Mouse (Mus musculus) intestine, postnatal 0 days (tissue): Measurements from ENCODE around the gene 1700029P11Rik. TPM values are rescaled to one million over a fixed set of nuclear protein-coding genes. Genes with fewer than 3 reads are reported as not detected.

Source experiments
- ATAC-seq: fragments of 200-750 bp; cut with Nextera tagmentation; 2 replicates; pipeline ENCODE4 v1.8.0; 2017; ENCODE audit warnings: mild to moderate bottlenecking, moderate TSS enrichment, moderate library complexity
- H3K27ac ChIP-seq: fragments of 300-500 bp; sonication (generic); 2 replicates; pipeline ENCODE4 v1.5.1; 2014; ENCODE audit warnings: mild to moderate bottlenecking, low read depth, low read length, moderate library complexity
- H3K27me3 ChIP-seq: fragments of 300-500 bp; sonication (generic); replicated peaks from 2 replicates; pipeline ENCODE4 v1.6.1; 2014; ENCODE audit warnings: low read length, mixed read lengths; ENCODE audit not compliant: control insufficient read depth, insufficient read depth
- H3K36me3 ChIP-seq: fragments of 300-500 bp; sonication (generic); 2 replicates; pipeline ENCODE4 v1.6.1; 2014; ENCODE audit warnings: mild to moderate bottlenecking, moderate library complexity; ENCODE audit not compliant: control insufficient read depth, insufficient read depth
- H3K4me1 ChIP-seq: fragments of 300-500 bp; sonication (generic); replicated peaks from 2 replicates; pipeline ENCODE4 v1.6.1; 2014; ENCODE audit warnings: antibody characterized with exemption, low read length, mixed read lengths; ENCODE audit not compliant: control insufficient read depth, insufficient read depth
- H3K4me2 ChIP-seq: fragments of 300-500 bp; sonication (generic); replicated peaks from 2 replicates; pipeline ENCODE4 v1.6.1; 2014; ENCODE audit warnings: low read depth, mild to moderate bottlenecking, moderate library complexity
- H3K4me3 ChIP-seq: fragments of 300-500 bp; sonication (generic); 2 replicates; pipeline ENCODE4 v1.5.1; 2014; ENCODE audit warnings: low read depth, low read length
- H3K9ac ChIP-seq: fragments of 300-500 bp; sonication (generic); 2 replicates; pipeline ENCODE4 v1.6.1; 2014; ENCODE audit warnings: mild to moderate bottlenecking, low read depth, low read length
- H3K9me3 ChIP-seq: fragments of 300-500 bp; sonication (generic); 2 replicates; pipeline ENCODE4 v1.6.1; 2016; ENCODE audit warnings: mixed run types; ENCODE audit not compliant: control insufficient read depth
- CTCF ChIP-seq: sonication (generic); IDR thresholded peaks from 2 replicates; pipeline ENCODE4 v1.5.1; 2016; ENCODE audit warnings: low read depth, mild to moderate bottlenecking, control low read depth, antibody characterized with exemption, moderate library complexity
- WGBS: fragments of 180-500 bp; shearing (Covaris S2); extraction: QIAGEN DNeasy Blood & Tissue Kit; methylation state at CpG from one replicate; pipeline ENCODE4 v1.1.7; 2014; 5-methylcytosine and 5-hydroxymethylcytosine counted together
- polyA plus RNA-seq: library from polyadenylated mRNA; unstranded; fragments of >200 nt; fragmentation: Nextera tagmentation; extraction: Ambion mirVana; gene quantifications from 2 replicates; pipeline ENCODE4 v1.2.1, GENCODE M21; 2015

Gene 1700029P11Rik
- polyA plus RNA-seq, 1 experiment from 2014 or later = not detected

- no peak overlapping the region for H3K4me2 ChIP-seq
- H3K9me3 ChIP-seq = no peaks in the 10 kb centered on the region
- no peaks in the 10 kb centered on the region for H3K4me1 ChIP-seq
- no peak for ATAC-seq
- 82% methylated on average over 6 of the region's 6 CpGs for WGBS
- no peaks in the 10 kb centered on the region for H3K36me3 ChIP-seq
- no peaks in the 10 kb centered on the region for H3K27me3 ChIP-seq
- H3K9ac ChIP-seq = no peak overlapping the region
- TF ChIP-seq CTCF = no peak
- no peak overlapping the region for H3K4me3 ChIP-seq
- H3K27ac ChIP-seq = no peak overlapping the region
Observed at GRCm38 (mm10) chr15:82011947-82012346, 31.6 kb downstream of the 1700029P11Rik start.

- H3K36me3 ChIP-seq = no peaks in the 10 kb centered on the region
- WGBS = 19% methylated on average over 9 of the region's 9 CpGs
- H3K9ac ChIP-seq = peak overlapping the region; percentile 76; the same call in 1 of the 2 replicates
- H3K4me2 ChIP-seq = peak overlapping the region; percentile 96
- H3K27ac ChIP-seq = no peak overlapping the region
- no peak for TF ChIP-seq CTCF
- no peaks in the 10 kb centered on the region for H3K4me1 ChIP-seq
- no peaks in the 10 kb centered on the region for H3K27me3 ChIP-seq
- H3K4me3 ChIP-seq = peak overlapping the region; percentile 89
- no peak for ATAC-seq
- H3K9me3 ChIP-seq = no peaks in the 10 kb centered on the region
Observed at GRCm38 (mm10) chr15:82014745-82015391, 34.5 kb downstream of the 1700029P11Rik start.

- Histone ChIP-seq H3K4me1 (no peaks in the 10 kb centered on the region), H3K27ac (peak overlapping the region; percentile 72), H3K4me3 (peak overlapping the region; percentile 89), H3K4me2 (peak overlapping the region; percentile 96), H3K9ac (peak overlapping the region; percentile 76), H3K27me3 (no peaks in the 10 kb centered on the region), H3K36me3 (no peaks in the 10 kb centered on the region), H3K9me3 (no peaks in the 10 kb centered on the region)
- no peak for ATAC-seq
- WGBS = 0% methylated on average over 39 of the region's 39 CpGs
- TF ChIP-seq CTCF = peak; percentile 32
Observed at GRCm38 (mm10) chr15:82015392-82016100, 35.2 kb downstream of the 1700029P11Rik start.

GRCm38 (mm10) chr15:82016101-82016808, 35.9 kb downstream of the 1700029P11Rik start:
- peak overlapping the region; percentile 76 for H3K9ac ChIP-seq
- peak overlapping the region; percentile 72 for H3K27ac ChIP-seq
- no peaks in the 10 kb centered on the region for H3K4me1 ChIP-seq
- H3K36me3 ChIP-seq = no peaks in the 10 kb centered on the region
- no peaks in the 10 kb centered on the region for H3K9me3 ChIP-seq
- WGBS = under 1% methylated on average over 53 of the region's 53 CpGs
- TF ChIP-seq CTCF = peak; percentile 47
- H3K4me2 ChIP-seq = peak overlapping the region; percentile 96
- H3K27me3 ChIP-seq = no peaks in the 10 kb centered on the region
- ATAC-seq = peak; percentile 89
- H3K4me3 ChIP-seq = peak overlapping the region; percentile 89

GRCm38 (mm10) chr15:82016830-82017229, 36.5 kb downstream of the 1700029P11Rik start:
- TF ChIP-seq CTCF = no peak
- ATAC-seq = no peak
- peak overlapping the region; percentile 76; the same call in 1 of the 2 replicates for H3K9ac ChIP-seq
- no peaks in the 10 kb centered on the region for H3K4me1 ChIP-seq
- 7% methylated on average over 6 of the region's 6 CpGs for WGBS
- H3K27me3 ChIP-seq = no peaks in the 10 kb centered on the region
- H3K36me3 ChIP-seq = no peaks in the 10 kb centered on the region
- H3K27ac ChIP-seq = peak overlapping the region; percentile 72; the same call in 1 of the 2 replicates
- H3K9me3 ChIP-seq = no peaks in the 10 kb centered on the region
- peak overlapping the region; percentile 89 for H3K4me3 ChIP-seq
- H3K4me2 ChIP-seq = peak overlapping the region; percentile 96

GRCm38 (mm10) chr15:82017461-82017860, 37.1 kb downstream of the 1700029P11Rik start:
- H3K9ac ChIP-seq = no peak overlapping the region
- H3K36me3 ChIP-seq = peaks cover under 1% of the 10 kb centered on the region; the same call in 1 of the 2 replicates
- TF ChIP-seq CTCF = 0 out of 2 replicates have a peak, but pooled peaks have one; percentile 4
- H3K4me1 ChIP-seq = no peaks in the 10 kb centered on the region
- H3K27ac ChIP-seq = no peak overlapping the region
- H3K9me3 ChIP-seq = no peaks in the 10 kb centered on the region
- no peaks in the 10 kb centered on the region for H3K27me3 ChIP-seq
- no peak for ATAC-seq
- WGBS = 61% methylated on average over 4 of the region's 4 CpGs
- H3K4me3 ChIP-seq = no peak overlapping the region
- no peak overlapping the region for H3K4me2 ChIP-seq
